Mouse (Mus musculus) embryo, embryonic 10.5 days (tissue): ENCODE results near the gene Pde8b.
A peak's percentile ranks its signal among the peaks of the same experiment; 100 is the strongest.

Experiments
- DNase-seq: peaks from one replicate; pipeline ENCODE4 v3.0.0-alpha.2; 2015; ENCODE audit warnings: low spot score

The Pde8b gene

DNA sequence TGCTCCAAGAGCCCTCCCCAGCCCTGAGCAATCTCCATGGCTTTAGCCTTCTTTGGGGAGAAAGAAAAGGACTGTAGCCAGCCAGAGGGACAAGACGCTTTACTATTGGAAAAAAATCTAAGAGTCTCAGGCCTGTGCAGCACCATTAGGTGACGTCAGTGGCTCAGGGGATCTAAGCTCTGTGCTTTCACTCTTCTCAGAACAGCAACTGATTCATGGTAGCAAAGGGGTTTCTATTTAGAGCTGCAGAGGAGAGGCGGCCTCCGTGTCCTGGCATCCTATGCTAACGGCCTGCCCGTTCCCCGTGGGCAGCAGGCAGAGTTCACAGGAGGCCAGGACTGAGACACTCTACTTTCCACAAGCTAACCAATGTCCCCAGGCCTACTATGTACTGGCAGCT, 169.1 kb downstream of the Pde8b start:
- no peak for DNase-seq

DNA sequence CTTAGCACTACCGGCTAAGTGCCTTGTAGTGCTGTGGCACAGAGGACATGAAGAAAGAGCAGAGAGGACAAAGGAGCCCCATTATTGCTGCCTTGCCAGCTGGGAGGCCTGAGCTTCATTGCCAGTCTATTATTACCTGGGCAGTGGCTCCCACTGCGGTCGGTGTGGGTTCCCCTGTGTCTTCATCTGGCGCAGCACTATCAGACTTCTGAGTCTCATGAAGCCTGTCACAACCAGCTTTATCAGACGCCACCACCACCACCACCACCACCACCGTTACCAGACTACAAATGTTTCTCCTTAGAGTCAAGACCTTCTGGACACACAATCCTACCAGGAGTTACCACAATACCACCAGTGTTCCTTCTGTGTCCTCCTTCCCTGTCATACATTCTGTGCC, 171.6 kb downstream of the Pde8b start:
- DNase-seq = no peak

DNA sequence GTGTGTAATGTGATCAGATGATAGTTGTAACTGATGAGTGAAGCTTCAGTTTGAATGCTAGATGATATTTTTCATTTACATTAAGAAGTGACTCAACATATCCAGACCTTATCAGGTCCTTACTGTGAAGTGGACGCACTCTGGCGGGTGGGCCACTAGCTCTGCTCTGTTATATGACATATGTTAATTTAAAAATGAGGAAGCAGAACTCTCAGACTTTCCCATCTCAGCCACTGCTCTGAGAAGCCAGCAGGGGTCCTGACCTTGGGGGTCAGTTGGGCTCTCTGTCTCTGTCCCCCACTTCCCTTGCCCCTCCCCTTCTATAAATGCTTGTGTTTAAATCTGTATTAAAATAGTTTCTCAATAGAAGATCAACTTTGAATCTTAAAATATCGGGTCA, 172.4 kb downstream of the Pde8b start:
- no peak for DNase-seq

DNA sequence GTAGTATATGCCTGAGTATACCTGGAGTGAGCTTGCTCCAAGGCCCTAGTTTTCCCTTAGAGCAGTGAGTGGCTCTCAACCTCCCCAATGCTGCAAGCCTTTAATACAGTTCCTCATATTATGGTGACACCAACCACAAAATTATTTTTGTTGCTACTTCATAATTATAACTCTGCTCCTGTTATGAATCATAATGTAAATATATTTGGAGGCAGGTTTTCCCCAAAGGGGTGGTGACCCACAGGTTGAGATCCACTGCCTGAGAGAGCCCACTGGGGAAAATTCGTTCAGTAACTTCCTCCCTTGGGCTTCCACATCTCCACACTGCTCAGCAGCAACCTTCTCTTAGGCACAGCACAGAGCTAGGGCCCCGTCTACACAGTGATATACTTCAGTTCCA, 174.0 kb downstream of the Pde8b start:
- DNase-seq = no peak

DNA sequence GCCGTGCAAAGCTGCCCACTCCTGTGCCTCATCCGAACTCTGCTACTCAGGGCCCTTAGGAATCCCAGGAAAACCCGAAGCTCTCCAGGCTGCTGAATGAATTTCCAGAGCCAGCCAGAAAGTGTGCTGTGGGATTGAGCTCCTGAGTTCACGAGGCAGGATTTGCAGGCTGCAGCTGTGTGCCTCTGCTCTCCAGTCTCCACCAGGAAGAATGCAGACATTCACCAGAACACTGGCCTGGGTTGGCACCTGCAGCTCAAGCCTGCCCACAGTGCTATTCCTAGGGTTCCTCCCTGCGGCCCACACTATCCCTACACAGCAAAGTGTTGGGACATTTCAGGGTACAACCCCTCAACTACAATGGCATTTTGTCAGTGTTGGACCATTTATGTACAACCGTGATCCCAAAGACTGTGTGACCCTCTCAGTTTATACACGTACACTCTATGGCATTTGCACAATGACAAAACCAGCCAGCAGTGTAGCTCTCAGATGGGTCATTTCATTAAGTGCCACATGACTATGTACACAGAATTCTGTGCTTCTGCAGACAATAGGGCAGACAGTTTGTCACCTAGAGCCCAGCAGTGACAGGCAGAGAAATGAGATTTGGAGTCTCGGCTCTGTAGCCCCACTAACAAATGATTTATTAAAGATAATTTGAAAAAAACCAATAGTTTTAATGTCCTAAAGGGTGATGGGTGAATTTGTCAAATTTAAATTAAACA, 176.5 kb downstream of the Pde8b start:
- no peak for DNase-seq

DNA sequence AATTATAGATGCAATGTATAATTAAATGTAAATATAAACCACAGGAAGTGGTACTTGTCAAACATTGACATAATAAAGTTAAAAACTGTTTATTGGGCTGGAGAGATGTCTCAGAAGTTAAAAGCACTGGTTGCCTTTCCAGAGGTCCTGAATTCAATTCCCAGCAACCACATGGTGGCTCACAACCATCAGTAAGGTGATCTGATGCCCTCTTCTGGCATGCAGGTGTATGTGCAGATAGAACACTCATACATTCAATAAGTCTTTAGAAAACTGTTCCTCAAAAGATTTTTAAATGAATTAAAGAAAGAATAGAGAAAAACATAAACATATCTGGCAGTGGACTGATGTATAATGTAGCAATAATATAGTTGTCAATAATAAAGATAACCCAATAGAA, 179.9 kb downstream of the Pde8b start:
- no peak for DNase-seq

DNA sequence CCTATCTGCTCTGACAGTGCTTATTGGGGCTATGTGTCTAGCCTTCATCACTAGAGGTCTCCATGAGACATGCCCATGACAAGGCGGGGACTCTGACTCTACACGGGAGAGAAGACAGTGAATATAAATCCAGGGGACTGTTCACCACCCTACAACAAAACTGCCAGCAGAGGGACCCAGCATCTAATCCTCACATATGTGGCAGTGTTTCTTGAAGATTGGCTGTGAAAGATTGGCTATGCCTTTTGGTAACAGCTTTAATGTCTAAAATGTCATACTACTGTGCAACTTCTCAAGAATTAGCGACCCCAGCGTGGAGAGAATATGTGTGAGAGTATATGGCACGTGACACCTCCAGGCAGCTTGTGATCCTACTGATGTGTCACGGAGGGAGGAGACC, 182.3 kb downstream of the Pde8b start:
- DNase-seq = peak; percentile 45

DNA sequence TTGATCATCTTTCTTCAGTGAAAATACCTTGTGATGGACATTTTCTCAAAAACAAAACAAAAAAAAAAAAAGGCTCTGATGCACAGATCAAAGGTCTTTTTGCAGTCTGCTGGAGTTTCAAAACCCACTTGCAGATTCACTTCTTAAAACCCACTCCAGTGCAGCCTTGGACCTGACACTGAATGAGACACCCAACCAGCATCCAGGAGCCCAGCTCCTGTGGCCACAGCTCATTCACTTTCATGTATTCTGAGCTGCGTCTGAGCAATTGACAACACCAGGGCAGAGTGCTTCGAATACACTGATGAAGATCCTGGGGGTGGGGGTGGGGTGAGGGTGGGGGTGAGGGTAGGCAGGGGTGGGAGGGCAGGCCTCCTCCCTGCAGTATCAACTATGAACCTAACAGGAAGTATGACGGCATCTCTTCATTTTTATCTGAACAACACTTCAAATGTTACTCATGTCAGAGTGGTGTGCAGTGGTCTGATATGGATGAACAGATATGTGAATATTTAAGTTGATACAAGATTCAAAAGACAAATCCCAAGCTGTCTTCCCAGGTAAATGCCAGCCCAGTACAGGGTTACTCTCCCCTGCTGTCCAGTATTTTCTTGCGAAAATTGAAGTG, 186.6 kb downstream of the Pde8b start:
- DNase-seq = no peak

DNA sequence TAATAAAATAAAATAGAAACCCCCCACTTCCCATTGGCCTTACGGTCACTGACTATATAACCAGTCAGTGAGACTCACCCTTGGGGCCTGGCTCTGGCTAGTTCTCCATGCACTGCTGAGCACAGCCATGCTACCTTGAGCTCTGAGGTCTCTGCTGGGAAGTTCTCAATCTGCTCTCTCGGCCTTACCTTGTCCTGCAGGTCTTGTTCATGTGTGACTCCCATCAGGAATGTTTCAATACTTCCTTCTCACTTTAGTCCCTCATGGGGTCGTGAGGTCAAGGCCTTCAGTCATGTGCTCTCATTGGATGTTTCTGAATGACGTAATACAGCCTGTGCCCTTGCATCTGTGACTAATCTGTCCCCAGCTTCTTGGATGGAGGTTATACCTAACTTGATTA, 191.3 kb downstream of the Pde8b start:
- no peak for DNase-seq

DNA sequence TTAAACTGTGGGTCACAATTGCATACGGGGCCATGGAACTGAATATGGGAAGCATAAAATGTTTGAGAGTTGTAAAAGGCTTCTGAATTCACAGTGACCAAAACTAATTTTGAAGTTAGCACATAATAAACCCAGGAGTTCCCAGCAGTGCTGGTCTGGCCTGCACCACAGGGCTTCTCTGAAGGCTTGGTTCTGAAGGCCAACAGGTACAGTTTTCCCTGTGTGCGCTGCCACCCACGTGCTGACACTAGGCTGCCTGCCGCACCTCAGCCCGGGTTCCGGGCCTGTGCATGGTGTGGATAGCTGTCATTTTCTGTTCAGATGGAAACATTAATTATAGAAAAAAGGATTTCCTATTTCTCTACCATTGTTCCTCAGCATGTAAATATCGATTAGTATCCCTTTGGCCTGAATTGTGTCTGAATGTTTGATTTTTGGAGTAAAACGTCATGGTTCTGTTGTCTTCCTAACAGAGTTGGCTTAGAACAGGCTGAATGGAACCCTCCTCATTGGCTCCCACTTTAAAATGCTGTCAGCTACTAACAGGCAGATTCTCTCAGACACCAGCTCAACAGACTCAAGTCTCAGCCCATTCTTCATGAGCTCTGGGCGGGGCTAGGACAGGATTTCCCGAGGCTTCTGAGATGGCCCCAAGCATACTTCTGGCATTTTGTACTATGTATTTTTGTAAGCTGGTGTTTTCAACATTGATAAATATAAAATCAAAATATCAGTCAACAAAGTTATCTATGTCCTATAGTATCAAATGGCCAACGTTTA, 193.4 kb downstream of the Pde8b start:
- no peak for DNase-seq

DNA sequence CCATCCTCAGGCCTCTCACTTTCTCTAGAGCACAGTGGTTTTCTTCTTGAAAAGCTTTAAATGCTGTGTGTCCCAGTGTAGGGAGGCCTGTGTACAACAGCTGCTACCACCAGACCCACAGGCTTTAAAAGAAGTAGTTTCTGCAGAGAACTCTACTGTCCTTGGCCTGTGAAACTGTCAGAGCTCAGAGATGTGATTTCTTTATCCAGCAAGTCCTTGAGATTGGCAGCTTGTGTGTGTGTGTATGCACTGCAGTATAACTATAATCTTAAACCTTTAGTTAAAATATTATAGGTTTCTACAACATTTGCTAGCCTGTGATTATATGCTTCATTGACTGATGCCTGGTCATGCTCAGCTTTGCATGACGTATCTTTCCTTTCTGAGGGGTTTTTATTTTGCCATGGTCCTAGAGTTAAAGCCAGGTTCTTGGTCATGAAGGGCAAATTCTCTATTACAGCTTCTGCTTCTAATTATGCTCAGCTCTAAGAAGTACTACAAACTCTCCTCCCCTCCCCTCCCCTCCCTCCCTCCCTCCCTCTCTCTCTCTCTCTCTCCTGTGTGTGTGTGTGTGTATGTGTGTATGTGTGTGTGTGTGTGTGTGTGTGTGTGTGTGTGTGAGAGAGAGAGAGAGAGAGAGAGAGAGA, 194.3 kb downstream of the Pde8b start:
- DNase-seq = peak; percentile 18

DNA sequence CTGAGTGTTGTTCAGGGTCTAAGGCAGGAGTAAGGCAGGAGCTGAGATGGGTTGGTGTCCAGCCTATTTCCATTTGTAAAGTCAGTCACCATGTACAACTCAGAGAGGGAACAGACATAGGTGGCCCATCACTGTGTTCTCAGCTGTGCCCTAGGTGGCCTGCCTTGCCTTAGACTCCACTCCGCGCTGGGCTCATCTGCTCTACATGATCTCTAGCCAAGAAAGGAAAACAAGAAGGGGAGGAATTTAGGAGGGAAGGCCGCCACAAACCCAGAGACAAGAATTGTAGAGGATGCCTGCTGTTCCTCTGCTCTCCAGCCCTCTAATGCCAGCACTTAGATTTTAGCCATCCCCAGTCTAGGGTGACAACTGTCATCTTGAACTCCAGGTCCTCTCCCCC, 197.7 kb downstream of the Pde8b start:
- no peak for DNase-seq

DNA sequence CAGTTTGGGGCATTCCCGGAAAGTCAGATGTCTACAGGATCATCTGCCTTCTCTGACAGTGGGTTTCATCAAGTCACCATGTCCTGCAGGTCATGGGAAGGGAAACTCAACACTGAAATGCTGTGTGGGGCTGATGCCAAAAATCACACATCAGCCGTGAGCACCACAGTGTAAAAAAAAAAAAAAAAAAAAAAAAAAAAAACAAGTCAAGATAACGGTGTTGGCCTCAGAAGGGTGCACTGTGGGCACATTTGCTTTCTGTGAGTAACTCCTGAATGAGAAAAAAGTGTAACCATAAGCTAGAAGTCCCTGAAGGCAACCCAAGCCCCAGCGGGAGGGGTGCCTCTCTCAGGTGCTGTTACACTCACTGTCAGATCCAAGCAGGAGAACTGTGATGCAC, 199.7 kb downstream of the Pde8b start:
- DNase-seq = no peak

DNA sequence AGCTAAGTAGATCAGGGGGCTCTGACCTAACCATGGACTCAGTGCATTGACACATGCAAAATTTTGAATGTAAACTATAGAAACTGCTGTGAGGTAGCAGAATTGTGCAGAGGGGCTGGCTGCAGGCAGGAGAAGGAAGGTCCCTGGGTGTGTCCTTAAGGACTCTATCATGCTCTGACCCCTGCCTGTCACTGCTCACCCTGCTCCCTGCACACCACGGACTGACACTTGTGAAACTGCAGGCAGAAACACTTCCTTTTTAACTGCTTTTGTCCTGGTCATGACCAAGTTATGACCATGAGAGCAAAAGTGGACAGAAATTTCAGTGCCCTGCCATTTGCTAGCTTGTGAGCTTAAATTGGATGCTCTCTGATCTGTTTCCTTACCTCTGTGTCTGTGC, 206.0 kb downstream of the Pde8b start:
- no peak for DNase-seq

DNA sequence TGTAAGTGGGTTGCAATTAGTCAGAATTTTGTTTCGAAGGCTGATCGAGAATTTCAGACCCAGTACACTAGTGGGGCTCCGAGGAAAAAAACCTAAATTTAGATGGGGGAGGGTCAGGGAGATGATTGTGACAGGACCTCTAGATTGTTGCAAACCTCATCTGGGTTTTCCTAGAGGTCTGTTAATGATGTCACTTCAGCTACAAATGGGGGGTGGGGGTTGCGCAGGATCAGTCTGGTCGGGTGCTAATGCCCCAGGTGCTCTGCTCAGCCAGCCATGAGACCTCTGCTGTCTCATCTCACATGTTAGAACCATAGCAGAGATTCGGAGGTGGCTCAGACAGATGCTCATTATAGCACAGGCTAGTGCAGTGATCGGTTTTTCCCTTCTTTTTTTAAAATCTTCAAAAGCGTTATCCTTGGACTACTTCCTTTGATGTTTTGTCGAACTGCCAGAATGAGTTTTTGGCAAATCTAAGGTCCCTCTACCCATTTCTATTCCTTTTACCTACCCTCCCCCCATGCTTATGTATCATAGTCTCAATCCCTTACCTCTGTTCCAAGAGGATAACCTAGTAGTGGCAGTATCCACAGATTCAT, 209.9 kb downstream of the Pde8b start:
- no peak for DNase-seq

DNA sequence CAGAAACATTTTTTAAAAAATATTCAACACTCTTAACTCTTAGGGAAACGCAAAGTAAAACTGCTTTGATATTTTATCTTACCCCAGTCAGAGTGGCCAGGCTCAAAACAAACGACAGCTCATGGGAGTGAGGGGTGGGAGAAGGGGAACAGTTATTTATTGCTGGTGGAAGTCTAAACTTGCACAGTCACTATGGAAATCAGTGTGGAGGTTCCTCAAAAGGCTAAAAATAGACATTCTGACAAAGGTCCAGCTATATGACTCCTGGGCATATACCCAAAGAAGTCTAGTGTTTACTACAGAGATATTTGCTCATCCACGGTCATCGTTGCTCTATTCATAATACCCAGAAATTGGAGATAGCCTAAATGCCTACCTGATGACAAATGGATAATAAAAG, 211.9 kb downstream of the Pde8b start:
- no peak for DNase-seq

DNA sequence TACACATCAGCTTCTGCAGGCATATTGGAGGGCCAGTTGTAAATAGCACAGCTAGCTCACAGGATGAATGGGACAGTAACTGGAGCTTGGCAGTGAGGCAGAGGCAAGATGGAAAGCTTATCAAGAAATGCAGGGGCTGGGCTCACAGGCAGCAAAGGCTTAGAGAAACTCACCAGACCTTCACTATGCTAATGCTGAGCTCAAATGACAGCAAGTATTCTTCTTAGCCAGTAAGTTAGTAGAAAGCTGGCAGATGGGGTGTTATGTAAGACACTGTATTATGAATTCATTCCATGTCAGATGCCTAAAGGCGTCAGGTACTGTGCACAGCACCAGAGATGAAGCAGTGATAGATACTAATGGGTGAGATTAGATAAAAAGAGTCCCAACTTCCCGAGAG, 215.4 kb downstream of the Pde8b start:
- no peak for DNase-seq

DNA sequence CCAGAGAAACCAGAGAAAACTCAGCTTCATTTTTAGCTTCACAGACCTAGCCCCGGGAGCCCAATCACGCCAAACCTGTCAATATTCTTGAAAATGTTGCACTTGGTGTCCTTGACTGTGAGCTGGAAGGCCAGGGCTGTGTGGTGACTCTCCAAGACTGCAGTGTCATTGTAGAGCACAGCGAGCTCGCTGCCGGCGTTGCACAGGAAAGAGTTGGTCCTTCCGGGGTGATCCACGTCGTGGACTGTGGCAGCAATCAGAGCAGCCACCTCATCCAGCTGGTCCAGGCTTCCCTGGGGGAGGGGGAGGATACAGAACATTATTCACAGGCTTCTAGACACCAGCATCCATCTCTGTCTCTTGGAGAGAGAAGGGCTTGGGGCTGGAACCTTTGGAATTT, 216.0 kb downstream of the Pde8b start:
- DNase-seq = peak; percentile 13

DNA sequence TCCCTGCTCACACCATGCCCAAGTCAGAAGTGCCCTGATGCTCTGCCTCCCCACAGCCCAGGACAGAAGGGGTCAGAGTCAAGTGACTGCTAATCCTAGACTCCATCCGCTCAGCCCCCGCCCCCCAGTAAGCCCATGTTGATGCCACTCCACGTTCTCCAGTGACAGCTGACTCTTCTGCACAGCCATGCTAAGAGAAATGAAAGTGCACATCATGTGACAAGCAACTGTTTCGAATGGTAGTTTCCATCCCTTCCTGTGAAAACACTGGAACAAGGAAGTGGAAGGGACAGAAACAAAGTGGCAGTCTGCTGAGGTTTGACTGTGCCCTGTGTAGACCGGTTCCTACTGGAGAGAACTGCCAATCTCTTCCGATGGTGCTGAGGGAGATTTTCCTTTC, 217.2 kb downstream of the Pde8b start:
- DNase-seq = no peak

DNA sequence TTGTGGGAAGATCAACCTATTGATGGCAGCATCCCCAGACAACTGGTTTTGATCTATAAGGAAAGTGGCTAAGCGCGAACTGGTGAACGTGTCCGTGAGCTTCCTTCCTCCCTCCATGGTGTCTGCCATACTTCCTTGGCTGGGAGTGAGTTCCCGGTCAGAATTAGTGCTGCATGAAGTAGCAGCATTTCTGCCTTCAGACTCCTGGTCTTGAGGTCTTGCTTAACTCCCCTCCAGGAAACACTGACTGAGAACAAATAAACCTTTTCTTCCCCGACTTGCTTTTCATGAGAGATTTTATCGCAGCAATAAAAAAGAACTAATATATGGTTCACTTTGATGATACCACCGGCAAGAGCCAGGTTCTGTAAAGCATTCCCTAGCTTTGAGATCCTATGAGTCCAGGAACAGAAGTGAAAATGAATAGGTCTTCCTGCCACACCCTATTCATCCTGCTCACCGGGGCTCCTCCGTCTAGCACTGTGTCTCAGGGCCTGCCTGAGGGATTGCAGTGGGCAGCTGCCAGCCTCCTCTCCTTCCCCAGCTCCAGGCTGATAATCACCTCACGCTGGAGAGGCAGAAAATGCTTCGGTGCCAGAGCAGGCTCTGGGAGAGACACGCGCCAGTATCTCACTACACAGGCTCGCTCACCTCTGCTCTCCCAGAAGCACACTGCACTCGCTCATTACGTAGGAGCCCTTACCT, 217.9 kb downstream of the Pde8b start:
- DNase-seq = no peak

DNA sequence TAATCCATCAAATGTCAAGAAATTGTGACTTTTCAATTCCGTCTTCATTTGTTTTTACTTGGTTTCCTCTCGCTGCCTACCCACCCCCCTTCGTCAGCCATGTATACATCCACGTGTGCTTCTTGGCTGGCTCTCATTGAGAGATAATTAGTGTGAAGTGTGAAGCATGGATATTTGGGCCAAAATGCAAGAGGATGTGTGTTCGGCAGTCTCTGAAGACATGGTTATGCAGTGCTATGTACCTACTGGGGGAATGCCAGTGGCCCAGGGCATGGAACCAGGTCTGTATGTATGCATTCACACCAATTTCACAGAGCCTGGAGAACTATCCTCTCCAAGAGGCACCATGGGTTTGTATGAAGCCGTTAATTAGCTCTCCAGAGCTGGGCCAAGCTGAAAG, 219.3 kb downstream of the Pde8b start:
- no peak for DNase-seq

DNA sequence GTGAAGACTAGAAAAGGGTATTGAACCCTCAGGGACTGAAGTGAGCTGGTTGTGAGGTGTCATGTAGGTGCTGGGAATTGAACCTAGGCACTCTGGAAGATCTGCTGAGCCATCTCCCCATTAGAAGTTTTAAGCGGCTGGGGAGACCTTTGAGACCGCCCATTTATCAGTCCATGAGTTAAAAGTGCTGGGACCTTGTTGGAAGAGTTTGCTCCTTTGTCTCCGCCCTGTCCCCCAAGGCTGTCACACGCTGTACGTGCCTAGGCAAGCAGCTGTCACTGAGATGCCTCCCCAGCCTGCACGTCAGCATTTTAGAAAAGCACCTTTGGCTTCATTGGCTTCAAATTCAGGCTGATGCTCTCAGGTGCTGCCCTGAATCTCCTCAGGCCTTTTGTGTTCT, 229.9 kb downstream of the Pde8b start:
- no peak for DNase-seq
